Mouse (Mus musculus) megakaryocyte, adult 5-6 weeks (primary cell): ENCODE measurements around the gene Tlr3. TPM values are rescaled to one million over a fixed set of nuclear protein-coding genes. Genes with fewer than 3 reads are reported as not detected.

Experiments
- ATAC-seq: 2 replicates; pipeline ENCODE4 v1.8.0; 2016; ENCODE audit warnings: mild to moderate bottlenecking, inconsistent platforms; ENCODE audit not compliant: poor library complexity, severe bottlenecking
- total RNA-seq, 2 experiments: library from RNA; stranded (forward) in 1 of 2; stranded (reverse) in 1 of 2; fragments of 153-499, 151-499 nt in 1 of 2; fragments of 221-1000, 200-1000 nt in 1 of 2; gene quantifications; 2 replicates each; pipeline versions ENCODE4 v1.2.3 to v1.2.4; 2015 to 2017

Gene Tlr3
- total RNA-seq (2015) (1.8 and 2.2 TPM in 2 replicates), total RNA-seq (2017) (0.29 and 0.41 TPM in 2 replicates)

GRCm38 (mm10) chr8:45410882-45411281, at the start of gene Tlr3:
Gene Tlr3 (minus strand): TSS chr8:45411080.
- no peak for ATAC-seq

GRCm38 (mm10) chr8:45457874-45458273, 47.0 kb upstream of the Tlr3 start:
- ATAC-seq = no peak

GRCm38 (mm10) chr8:45454426-45454825, 43.5 kb upstream of the Tlr3 start:
- ATAC-seq = peak; percentile 56; the same call in 1 of the 2 replicates

GRCm38 (mm10) chr8:45452115-45452514, 41.2 kb upstream of the Tlr3 start:
- no peak for ATAC-seq

GRCm38 (mm10) chr8:45448842-45449241, 38.0 kb upstream of the Tlr3 start:
- no peak for ATAC-seq

- ATAC-seq = no peak
These were observed 37.4 kb upstream of the Tlr3 start for GRCm38 (mm10) chr8:45448257-45448656.

- peak; percentile 57 for ATAC-seq
These were observed 28.1 kb upstream of the Tlr3 start for GRCm38 (mm10) chr8:45438899-45439535.

- ATAC-seq = no peak
These were observed 9.3 kb upstream of the Tlr3 start for GRCm38 (mm10) chr8:45420151-45420550.

- peak; percentile 83 for ATAC-seq
These were observed 4.1 kb upstream of the Tlr3 start for GRCm38 (mm10) chr8:45414965-45415364.

GRCm38 (mm10) chr8:45410146-45410880, 567 bp downstream of the Tlr3 start:
- peak; percentile 69 for ATAC-seq

- no peak for ATAC-seq
These were observed 1.2 kb downstream of the Tlr3 start for GRCm38 (mm10) chr8:45409702-45410101.

GRCm38 (mm10) chr8:45383250-45383649, 27.6 kb downstream of the Tlr3 start:
- no peak for ATAC-seq

GRCm38 (mm10) chr8:45381963-45382347, 28.9 kb downstream of the Tlr3 start, which contains the start of gene Fam149a:
Gene Fam149a (minus strand): TSS chr8:45382291.
- ATAC-seq = no peak

GRCm38 (mm10) chr8:45381075-45381962, 29.6 kb downstream of the Tlr3 start:
- ATAC-seq = no peak

GRCm38 (mm10) chr8:45380598-45380997, 30.3 kb downstream of the Tlr3 start:
- ATAC-seq = no peak

- no peak for ATAC-seq
These were observed 36.8 kb downstream of the Tlr3 start for GRCm38 (mm10) chr8:45374071-45374470.

GRCm38 (mm10) chr8:45367154-45367553, 43.7 kb downstream of the Tlr3 start:
- peak; percentile 99 for ATAC-seq

- no peak for ATAC-seq
These were observed 47.7 kb downstream of the Tlr3 start for GRCm38 (mm10) chr8:45363220-45363619.

GRCm38 (mm10) chr8:45362323-45362722, 48.6 kb downstream of the Tlr3 start:
- ATAC-seq = no peak

GRCm38 (mm10) chr8:45359091-45359605, 51.7 kb downstream of the Tlr3 start:
- 0 out of 2 replicates have a peak, but pooled peaks have one; percentile 38 for ATAC-seq
